Mouse (Mus musculus): ENCODE measurements around the gene H2-K1. TPM values are rescaled to one million over a fixed set of nuclear protein-coding genes. Genes with fewer than 3 reads are reported as not detected.

Gene H2-K1
- 528 and 569 TPM in 2 replicates for polyA plus RNA-seq (2015; fragmentation: Nextera tagmentation; extraction: Ambion mirVana)

DNA sequence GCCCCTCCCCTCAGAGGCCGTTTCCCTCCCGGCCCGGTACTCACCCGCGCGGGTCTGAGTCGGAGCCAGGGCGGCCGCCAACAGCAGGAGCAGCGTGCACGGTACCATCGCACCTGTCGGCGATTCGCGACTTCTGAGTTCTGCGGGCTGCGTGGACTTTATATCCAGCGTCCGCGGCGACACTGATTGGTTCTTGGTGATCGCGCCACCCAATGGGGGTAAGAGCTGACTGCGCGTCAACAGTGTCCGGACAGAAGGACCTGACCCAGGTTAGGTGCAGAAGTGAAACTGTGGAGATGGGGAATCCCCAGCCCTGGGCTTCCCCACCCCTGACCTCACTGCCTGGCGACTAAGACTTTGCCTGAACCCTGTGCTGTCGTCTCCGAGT lies at the start of gene H2-K1:
H2-K1 (minus strand) TSS at position 198 of the 388 bp plus-strand sequence.
- peak; percentile 72 for DNase-seq (ENCODE audit: low spot score)

DNA sequence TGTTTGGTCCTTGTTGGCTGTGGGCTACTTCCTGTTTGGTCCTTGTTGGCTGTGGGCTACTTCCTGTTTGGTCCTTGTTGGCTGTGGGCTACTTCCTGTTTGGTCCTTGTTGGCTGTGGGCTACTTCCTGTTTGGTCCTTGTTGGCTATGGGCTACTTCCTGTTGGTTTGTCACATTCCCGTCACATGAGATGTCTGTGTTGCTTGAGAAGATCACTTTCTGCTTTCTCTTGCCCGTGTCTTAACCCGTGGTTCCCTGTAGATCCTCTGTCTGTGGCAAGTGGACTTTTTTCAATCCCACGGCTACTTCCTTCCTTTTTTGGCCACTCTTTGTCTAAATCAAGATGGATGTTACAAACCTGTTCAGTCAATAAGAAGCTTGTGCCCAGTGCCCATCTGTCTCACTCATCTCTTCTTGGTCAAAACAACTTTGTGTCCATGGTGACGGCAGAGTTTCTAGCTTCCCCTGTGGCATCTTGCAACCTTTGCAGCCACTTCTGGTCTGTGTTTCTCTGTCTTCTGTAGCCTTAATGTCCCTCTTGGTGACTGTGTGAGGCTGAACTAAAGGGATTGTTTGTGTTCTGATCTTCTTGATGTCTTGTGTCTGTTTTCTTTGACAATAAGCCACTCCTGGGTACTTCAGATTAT lies 47.4 kb upstream of the H2-K1 start:
- no peak for DNase-seq (ENCODE audit: low spot score)

DNA sequence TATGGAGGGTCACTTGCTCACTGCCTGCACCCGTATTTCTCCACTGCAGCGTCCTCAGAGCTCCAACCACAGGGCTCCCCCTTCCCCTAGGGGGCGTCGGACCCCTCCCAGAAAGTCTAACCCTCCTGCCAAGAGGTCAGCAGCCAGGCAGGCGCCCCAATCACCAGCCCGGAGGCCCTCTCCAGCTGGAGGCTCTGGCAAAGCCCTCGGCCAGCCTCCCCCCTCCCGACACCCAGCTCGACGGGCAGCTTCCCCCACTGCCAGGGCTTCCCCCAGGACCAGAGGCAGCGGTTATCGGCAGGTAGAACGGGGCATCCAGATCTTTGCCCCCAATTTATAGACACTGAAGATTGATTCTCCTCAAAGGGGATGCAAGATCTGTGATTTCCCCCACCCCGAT lies 45.8 kb upstream of the H2-K1 start:
- no peak for DNase-seq (ENCODE audit: low spot score)

DNA sequence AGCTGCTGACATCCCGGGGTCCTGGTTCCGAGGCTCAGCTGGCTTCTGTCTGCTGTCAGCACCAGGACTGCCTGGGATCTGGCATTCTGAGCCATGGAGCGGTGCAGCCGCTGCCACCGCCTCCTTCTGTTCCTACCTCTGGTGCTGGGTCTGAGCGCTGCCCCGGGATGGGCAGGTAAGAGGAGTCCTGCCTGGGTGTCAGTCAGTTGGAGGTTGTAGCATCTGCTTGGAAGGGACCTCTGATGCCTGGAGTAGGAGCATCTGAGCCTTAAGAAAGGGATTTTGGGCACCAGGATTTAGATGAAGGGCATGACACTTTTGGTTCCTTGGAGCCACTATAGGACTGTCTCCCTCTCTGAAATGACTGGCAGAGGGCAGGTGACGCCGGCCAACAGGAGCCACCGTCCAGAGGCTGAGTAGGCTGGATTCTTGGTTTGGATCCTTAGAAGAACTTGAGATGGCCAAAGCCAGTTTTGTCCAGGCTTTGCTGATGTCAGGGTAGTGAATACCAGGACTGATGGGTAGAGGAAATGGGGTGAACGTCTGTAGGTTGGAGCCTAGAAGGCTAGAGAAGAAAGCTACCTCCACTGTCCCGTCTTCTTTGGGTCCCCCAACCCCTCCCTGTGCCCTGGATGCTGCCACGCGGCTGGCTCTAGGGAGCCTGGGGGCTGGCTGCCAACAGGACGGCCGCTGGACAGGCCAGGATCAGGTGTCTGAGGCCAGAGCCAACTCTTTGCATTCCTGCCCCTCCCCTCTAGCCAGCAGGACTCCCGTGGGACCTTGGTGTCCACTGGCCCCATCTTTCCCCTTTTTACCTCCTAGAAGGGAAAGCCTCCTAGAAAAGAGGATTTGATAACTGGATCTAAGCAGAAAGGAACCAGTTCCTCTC lies 39.7 kb upstream of the H2-K1 start:
- no peak for DNase-seq (ENCODE audit: low spot score)

DNA sequence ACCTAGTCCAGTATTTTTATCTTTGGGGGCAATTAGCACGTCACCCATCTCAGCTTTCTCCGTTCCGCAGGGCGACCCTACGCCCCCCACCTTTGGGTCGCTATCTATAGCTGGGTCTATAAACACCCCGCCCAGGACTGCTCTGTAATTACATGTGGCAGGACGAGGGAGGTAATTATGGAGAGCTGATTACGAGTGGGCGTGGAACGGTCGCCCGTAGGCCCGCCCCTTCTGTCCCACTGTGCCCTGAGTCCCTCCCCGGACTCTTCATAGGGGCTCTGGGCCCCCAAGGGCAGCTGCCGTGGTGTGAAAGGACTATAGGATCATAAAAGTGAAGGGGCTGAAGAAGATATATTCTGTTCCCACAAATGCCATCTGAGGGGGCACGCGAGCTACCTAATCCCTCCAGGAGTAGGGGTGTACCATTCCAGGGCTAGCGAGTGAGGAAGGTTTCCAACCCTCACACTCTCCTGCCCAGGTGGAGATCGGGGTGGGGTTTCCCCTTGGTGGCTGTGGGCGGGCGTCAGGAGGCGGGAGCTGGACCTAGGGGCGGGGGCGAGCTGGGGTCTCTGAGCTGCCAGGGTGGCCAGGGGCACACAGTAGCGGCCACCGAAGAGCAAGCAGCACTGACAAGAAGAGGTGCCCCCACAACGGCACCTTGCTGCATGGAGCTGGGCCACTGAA lies 38.9 kb upstream of the H2-K1 start, which contains the start of gene Col11a2:
Col11a2 (plus strand) TSS at position 560 of the 684 bp plus-strand sequence.
- no peak for DNase-seq (ENCODE audit: low spot score)

DNA sequence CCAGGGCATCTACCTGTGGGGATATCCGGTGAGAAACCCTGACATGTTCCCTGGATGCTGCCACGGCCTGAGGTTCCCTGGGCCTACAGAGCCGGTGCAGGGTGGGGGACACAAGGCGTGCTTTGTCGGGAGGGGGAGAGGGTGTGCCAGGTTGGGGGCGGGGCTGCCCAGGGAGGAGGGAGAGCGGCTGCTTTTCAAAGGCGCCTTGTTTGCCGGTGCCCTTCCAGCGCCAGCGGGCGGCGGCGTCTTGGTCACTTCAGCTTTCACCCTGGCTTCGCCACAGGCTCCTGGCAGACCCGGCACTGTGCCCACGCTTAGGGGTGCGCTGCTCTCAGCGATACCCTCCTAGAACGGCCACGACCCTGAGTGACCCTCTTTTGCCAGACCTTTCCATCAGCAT lies 38.3 kb upstream of the H2-K1 start:
- no peak for DNase-seq (ENCODE audit: low spot score)

DNA sequence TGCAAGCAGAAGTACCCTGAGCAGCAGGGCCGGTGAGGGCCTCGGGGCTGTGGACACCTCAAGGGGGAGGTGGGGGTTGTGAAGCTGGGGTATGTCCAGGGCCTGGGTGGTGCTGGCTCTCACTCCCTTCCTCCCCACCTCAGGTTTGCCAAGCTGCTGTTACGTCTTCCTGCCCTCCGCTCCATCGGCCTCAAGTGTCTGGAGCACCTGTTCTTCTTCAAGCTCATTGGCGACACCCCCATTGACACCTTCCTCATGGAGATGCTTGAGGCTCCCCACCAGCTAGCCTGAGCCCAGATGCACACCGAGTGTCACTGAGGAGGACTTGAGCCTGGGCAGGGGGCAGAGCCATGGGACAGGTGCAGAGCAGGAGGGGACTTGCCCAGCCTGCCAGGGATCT lies 37.1 kb upstream of the H2-K1 start:
- DNase-seq (ENCODE audit: low spot score) = no peak

DNA sequence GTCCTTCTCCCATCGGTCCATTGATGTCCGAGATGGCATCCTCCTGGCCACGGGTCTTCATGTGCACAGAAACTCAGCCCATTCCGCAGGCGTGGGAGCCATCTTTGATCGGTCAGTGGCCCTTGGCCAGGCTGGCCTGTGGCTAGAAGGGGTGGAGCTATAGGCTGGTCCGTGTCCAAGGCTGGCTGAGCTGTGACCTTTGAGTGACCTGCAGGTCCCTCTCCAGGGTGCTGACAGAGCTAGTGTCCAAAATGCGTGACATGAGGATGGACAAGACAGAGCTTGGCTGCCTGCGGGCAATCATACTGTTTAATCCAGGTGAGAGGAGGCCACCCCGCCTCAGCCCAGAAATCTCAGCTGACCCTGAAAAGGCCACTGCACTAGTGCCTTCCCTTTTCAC lies 36.5 kb upstream of the H2-K1 start:
- DNase-seq (ENCODE audit: low spot score) = no peak

DNA sequence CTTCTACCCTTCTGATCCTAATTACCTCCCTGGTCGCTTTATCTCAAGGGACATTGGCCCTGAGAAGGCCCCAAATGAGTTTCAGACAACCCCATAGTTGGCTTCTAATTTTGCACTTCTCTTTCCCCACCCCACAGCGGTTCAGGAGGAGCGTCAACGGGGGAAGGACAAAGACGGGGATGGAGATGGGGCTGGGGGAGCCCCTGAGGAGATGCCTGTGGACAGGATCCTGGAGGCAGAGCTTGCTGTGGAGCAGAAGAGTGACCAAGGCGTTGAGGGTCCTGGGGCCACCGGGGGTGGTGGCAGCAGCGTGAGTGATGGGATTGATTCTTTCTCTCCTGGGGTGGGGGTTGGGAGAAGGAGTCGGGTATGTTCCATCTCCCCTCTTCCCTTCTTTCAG lies 35.4 kb upstream of the H2-K1 start:
- no peak for DNase-seq (ENCODE audit: low spot score)

DNA sequence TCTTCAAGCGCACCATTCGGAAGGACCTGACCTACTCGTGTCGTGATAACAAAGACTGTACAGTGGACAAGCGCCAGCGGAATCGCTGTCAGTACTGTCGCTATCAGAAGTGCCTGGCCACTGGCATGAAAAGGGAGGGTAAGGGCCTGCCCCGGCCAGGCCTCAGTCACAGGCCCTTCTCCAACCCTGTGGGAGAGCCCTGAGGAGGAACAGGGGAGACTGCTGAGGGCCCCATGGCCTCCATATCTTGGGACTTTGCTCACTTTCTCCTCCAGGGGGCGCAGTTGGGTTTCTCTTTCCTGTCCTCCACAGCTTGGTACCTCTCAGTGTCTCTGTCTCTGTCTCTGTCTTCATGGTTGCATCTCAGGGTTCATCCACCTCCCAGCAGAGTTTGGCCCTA lies 33.9 kb upstream of the H2-K1 start:
- DNase-seq (ENCODE audit: low spot score) = peak; percentile 77

DNA sequence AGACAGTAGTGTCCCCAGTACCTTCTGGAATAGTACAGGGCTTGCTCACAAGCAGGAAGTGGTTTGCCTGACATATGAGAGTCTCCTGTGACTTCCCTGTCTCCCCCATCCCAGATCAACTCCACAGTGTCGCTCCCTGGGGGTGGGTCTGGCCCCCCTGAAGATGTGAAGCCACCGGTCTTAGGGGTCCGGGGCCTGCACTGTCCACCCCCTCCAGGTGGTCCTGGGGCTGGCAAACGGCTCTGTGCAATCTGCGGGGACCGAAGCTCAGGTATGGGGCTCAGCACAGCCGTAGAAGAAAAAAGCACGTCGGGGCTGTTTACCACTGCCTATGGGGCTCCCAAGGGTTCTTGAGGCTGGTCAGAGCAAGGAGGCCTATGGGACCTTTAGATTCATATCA lies 33.3 kb upstream of the H2-K1 start:
- no peak for DNase-seq (ENCODE audit: low spot score)

DNA sequence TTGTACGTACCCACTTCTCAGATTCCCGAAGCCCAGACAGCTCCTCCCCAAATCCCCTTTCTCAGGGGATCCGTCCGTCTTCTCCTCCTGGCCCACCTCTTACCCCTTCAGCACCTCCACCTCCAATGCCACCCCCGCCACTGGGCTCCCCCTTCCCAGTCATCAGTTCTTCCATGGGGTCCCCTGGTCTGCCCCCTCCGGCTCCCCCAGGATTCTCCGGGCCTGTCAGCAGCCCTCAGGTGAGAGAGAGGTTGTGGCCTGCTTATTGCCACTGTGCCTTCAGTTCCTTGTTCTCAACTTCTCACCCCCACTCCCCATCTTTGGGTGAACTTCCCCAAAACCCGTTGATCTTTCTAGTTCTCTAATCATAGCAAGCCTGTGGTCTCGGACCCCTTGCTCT lies 32.7 kb upstream of the H2-K1 start:
- no peak for DNase-seq (ENCODE audit: low spot score)

DNA sequence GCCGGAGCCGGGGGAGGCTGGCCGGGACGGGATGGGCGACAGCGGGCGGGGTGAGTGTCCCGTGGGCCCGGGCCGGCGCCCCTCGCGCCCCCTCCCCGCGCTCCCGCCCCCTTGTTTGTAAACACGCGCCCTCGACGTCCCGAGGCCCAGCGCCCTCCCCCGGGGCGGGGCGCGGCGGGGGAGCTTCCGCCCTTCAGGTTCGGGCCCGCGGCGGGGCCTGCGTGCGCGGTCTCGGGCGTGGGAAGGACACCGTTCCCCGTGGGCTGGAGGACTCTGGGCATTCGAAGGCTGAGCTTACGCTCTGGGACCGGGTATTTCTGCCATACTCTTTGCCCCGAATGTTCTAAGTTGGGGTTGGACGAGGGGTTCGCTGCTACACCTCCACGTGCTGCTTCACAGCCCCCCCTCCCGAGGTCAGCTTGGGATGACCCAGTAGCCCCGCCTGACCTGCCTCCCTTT lies 32.1 kb upstream of the H2-K1 start:
- peak; percentile 80 for DNase-seq (ENCODE audit: low spot score)

DNA sequence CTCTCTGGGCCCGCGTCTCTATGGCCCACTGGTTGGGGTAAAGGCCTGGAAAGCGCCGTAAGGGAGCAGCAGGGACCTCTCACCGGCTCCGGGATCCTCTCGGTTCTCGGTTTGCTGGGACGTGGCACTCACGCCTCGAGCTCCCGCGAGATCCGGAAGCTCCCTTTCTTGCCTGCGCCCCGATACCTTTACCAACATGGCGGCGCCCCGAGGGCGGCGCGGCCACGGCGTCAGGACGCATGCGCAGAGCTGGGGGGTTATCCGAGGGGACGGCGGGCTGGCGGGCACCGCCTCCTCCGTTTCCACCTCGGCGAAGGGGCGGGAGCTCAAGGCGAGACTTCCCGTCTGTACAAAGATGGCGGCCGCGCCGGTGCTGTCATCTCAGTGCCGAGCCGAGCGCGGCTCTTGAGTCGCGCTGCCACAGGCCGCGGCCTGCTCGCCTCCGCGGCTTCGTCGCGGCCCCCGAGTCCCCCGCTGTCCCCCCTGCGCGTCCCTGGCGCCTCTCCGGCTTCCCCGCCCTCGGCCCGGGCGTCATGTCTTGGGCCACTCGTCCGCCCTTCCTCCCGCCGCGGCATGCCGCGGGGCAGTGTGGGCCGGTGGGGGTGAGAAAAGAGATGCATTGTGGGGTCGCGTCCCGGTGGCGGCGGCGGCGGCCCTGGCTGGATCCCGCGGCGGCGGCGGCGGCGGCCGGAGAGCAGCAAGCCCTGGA lies 31.5 kb upstream of the H2-K1 start, which contains the start of the genes Slc39a7 and Rxrb:
Slc39a7 (minus strand) TSS at position 218 of the 709 bp plus-strand sequence.
Rxrb (plus strand) TSS at position 348 of the 709 bp plus-strand sequence.
- peak; percentile 99 for DNase-seq (ENCODE audit: low spot score)

DNA sequence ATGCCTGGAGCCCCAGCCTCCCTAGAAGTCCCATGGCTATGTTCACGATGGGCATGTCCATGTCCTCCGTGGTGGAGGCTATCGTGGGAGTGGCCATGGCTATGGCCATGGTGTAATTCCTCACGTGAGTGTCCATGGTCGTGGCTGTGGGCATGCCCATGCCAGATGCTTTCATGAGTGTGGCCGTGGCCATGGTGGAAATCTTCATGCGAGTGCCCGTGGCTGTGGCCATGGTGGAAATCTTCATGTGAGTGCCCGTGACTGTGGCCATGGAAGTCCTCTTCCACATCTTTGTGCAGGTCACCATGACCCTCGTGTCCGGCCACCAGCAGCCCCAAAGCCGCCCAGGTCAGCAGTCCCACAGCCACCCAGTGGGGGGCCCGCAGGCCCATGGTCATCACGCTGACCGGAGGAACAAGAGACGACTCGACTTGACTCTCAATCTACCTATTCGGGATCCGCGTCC lies 30.7 kb upstream of the H2-K1 start:
- DNase-seq (ENCODE audit: low spot score) = peak; percentile 15

DNA sequence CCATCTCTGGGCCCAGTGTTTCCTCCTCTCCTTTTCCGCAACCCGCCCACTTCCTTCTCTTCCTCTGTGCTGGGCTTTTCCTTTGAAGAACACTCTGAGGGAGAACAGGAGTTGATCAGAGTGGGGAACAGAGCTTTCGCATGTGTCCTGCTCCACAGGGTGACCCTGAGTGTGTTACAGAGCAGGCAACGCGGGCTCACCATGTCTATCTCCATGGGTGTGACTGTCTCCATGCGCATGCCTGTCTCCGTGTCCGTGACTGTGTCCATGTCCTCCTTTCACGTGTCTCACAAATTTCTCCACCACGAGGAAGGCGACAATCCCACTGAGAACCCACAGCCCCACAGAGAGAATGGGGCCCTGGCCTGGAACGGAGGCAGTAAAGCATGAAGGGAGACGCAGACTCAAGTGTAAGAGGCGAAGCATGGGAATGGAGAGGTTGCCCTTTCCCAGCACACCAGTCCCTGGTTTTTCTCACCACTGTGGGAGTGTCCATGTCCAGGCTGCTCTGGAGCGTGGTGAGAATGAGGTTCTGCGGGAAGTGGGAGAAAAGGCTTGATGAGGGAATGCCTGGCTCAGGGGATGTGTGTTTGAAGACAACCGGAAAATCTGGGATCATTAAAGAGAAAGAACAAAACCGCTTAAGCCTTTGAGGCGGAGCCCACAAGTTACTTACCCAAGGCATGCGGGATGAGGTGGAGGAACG lies 29.9 kb upstream of the H2-K1 start:
- DNase-seq (ENCODE audit: low spot score) = no peak

DNA sequence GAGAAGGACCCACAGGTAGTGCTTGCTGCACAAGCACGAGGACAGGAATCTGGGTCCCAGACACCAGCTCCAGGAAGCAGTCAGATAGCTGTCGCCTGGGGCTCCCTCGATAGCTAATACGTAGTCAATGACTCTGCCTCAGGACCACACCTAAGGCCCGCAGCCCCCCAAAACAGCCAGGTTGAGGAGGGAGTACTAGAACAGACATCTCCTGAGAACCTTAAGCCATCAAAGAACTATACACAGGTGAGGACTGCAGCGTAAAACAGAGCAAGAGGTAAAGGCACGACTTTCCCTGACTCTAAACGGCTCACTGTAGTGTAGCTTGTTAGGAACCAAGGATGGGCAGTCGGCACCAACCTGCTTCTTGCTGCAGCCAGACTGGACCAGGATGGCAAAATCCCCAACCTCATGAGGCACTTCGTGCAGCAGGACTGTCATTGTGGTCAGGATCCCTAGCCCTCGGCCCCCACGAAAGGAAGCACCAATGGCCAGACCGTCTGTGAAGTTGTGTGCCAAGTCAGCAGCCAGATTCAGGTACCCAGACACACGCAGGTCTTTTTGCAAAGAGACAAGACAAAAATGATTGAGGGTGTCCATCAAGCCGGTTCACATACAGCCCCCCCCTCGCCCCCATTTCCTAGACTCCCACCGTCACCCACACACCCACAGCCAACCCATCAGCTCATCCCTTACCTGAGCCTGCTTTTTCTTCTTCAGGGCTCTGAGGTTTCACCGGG lies 29.2 kb upstream of the H2-K1 start:
- no peak for DNase-seq (ENCODE audit: low spot score)

DNA sequence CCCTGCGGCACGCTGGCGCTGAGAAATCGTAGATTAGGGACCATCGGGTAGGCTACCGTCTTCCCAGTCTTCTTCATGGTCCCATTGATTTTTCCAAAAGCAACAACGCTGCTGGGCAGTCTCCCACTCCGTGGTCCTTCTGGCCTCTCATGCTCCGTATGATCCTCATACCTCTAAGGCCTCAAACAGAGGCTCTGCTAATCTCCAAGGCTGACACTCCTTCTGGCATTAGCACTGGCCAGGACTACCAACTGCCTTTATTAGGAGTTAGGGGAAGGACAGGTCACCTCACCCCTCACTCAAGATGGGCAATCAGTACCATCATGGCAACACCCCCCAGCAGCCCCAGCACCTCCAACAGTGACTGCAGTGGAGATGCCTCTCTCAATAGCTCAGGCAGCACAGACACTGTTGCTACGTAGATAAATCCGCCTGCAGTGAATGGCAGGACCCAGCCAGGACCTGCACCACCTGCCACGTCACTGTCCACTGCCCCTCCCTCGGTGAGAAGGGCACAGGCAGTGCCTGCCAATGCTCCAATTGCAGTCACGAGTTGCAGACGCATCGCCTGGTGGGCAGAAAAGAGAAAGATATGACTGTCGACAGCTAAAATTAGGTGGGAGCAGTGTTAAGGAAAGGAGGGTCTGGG lies 28.5 kb upstream of the H2-K1 start:
- DNase-seq (ENCODE audit: low spot score) = no peak

DNA sequence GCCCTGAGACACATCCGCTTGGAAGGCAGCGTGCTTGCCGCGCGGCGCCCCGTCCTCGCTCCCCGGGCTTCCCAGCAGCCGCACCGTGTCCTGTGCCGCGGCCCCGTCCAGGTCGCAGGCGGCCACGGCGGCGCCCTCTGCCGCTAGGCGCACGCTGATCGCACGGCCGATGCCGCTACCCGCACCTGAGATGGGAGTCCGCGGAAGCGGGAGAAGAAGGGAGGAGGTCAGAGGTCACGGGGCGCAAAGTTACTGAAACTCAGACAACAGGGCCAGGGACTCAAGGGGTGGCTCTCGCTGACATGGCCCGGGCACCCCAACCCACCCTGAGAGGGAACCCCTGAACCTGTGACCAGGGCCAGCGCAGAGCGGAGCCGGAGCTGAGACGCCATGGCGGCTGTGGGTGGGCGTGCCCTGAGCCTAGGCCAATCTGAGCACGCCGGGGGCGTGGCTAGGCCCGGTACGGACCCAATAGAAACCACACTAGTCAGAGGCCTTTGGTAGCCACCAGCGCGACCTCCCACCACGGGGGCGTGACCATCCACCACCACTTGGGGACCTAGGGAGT lies 27.6 kb upstream of the H2-K1 start, which contains the start of gene H2-Ke6:
H2-Ke6 (minus strand) TSS at position 405 of the 568 bp plus-strand sequence.
- peak; percentile 92 for DNase-seq (ENCODE audit: low spot score)
